Mouse (Mus musculus) thymus, adult 2 months (tissue): ENCODE data around the gene Nckap1.

Experiments
- CTCF ChIP-seq: fragments of 200-500 bp; IDR thresholded peaks from 2 replicates; pipeline ENCODE4 v1.5.1; 2012; ENCODE audit warnings: mild to moderate bottlenecking, control low read depth, low read length, moderate library complexity, borderline replicate concordance; ENCODE audit not compliant: control insufficient read depth, poor library complexity, insufficient read depth; ENCODE audit errors: extremely low read depth
- POLR2A ChIP-seq: fragments of 200-500 bp; IDR thresholded peaks from 2 replicates; pipeline ENCODE4 v1.6.1; 2012; ENCODE audit warnings: mild to moderate bottlenecking, low read length, control low read depth, moderate library complexity; ENCODE audit not compliant: control insufficient read depth, poor library complexity, insufficient read depth; ENCODE audit errors: extremely low read depth

- TF ChIP-seq POLR2A (no peak), CTCF (no peak)
Observed at GRCm38 (mm10) chr2:80547901-80548300, 33.3 kb downstream of the Nckap1 start.
